Mouse (Mus musculus): ENCODE data around the gene Gm17622. TPM values are rescaled to one million over a fixed set of nuclear protein-coding genes. Genes with fewer than 3 reads are reported as not detected.

Gene Gm17622
- polyA plus RNA-seq, 1 experiment from 2014 or later: not detected

GRCm38 (mm10) chr13:96458606-96459005, 31.9 kb upstream of the Gm17622 start:
- no peaks in the 10 kb centered on the region for H3K9me3 ChIP-seq (ENCODE audit: control insufficient read depth, low read length)
- ATAC-seq (replicated peaks; ENCODE audit: low FRiP score, low TSS enrichment, low read depth) (no peak), DNase-seq (ENCODE audit: low spot score) (no peak)
- H3K36me3 ChIP-seq (ENCODE audit: control insufficient read depth, insufficient read depth, low read length): no peaks in the 10 kb centered on the region
- no peaks in the 10 kb centered on the region for H3K4me1 ChIP-seq (replicated peaks; ENCODE audit: control insufficient read depth, insufficient read depth, low read length)
- H3K4me3 ChIP-seq (ENCODE audit: low read depth, low read length): no peak overlapping the region
- no peak overlapping the region for H3K27ac ChIP-seq (ENCODE audit: low read depth)
- H3K4me2 ChIP-seq (ENCODE audit: low read length): no peak overlapping the region
- no peaks in the 10 kb centered on the region for H3K27me3 ChIP-seq (replicated peaks; ENCODE audit: control insufficient read depth, insufficient read depth, low read length)
- no peak overlapping the region for H3K9ac ChIP-seq (ENCODE audit: low read length)
- 79% methylated on average over 4 of the region's 4 CpGs for whole genome bisulfite sequencing

GRCm38 (mm10) chr13:96462644-96463043, 27.9 kb upstream of the Gm17622 start:
- no peaks in the 10 kb centered on the region for H3K4me1 ChIP-seq (replicated peaks; ENCODE audit: control insufficient read depth, insufficient read depth, low read length)
- H3K9ac ChIP-seq (ENCODE audit: low read length): no peak overlapping the region
- H3K27ac ChIP-seq (ENCODE audit: low read depth): no peak overlapping the region
- no peak overlapping the region for H3K4me2 ChIP-seq (ENCODE audit: low read length)
- H3K27me3 ChIP-seq (replicated peaks; ENCODE audit: control insufficient read depth, insufficient read depth, low read length): no peaks in the 10 kb centered on the region
- no peak for ATAC-seq (replicated peaks; ENCODE audit: low FRiP score, low TSS enrichment, low read depth)
- no peak overlapping the region for H3K4me3 ChIP-seq (ENCODE audit: low read depth, low read length)
- H3K36me3 ChIP-seq (ENCODE audit: control insufficient read depth, insufficient read depth, low read length): no peaks in the 10 kb centered on the region
- 38% methylated on average over 1 of the region's 1 CpGs for WGBS
- DNase-seq (ENCODE audit: low spot score): no peak
- no peaks in the 10 kb centered on the region for H3K9me3 ChIP-seq (ENCODE audit: control insufficient read depth, low read length)

DNA sequence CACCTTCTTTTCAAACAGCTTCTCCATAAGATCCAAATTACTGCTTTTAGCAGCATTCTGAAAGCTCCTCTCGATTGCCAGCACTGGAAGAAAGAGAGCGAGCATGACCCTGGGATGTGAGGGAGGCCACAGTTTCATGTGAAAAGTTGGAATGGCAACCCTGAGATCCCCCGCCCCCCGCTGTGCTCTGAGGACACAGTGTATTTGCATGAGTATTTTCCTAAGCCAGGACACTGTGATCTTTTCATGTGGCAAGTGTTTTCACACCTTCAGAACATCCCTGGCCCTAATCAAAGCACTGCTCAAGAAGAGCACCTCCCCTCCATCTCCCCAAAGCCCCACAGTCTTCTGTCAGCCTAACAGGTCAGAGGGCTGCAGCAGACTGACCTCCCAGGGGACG, 25.2 kb upstream of the Gm17622 start:
- Histone ChIP-seq H3K9ac (ENCODE audit: low read length) (no peak overlapping the region), H3K9me3 (ENCODE audit: control insufficient read depth, low read length) (no peaks in the 10 kb centered on the region), H3K36me3 (ENCODE audit: control insufficient read depth, insufficient read depth, low read length) (no peaks in the 10 kb centered on the region), H3K27me3 (replicated peaks; ENCODE audit: control insufficient read depth, insufficient read depth, low read length) (no peaks in the 10 kb centered on the region), H3K27ac (ENCODE audit: low read depth) (no peak overlapping the region), H3K4me1 (replicated peaks; ENCODE audit: control insufficient read depth, insufficient read depth, low read length) (0 out of 2 replicates have a peak, but pooled peaks cover 2% of the 10 kb centered on the region), H3K4me3 (ENCODE audit: low read depth, low read length) (no peak overlapping the region), H3K4me2 (ENCODE audit: low read length) (no peak overlapping the region)
- ATAC-seq (replicated peaks; ENCODE audit: low FRiP score, low TSS enrichment, low read depth) (no peak), DNase-seq (ENCODE audit: low spot score) (no peak)
- WGBS: 57% methylated on average over 5 of the region's 5 CpGs

DNA sequence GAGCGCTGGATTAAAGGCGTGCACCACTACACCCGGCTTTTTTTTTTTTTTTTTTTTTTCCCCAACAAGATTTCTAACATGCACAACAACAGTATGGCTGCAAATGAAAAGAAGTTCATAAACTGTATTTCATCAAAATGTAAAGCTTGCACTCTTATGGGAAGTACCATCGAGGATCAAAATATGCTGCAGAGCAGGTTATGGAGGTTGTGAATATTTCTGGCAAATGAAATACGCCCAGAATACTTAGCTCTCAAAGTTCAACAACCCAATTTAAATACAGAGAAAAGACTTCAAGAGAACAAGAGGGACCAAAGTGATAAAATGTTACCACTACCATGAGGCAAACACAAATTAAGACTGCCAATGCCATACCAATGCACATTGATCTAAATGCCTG, 21.9 kb upstream of the Gm17622 start:
- Histone ChIP-seq H3K9ac (ENCODE audit: low read length) (no peak overlapping the region), H3K9me3 (ENCODE audit: control insufficient read depth, low read length) (no peaks in the 10 kb centered on the region), H3K4me3 (ENCODE audit: low read depth, low read length) (no peak overlapping the region), H3K4me1 (replicated peaks; ENCODE audit: control insufficient read depth, insufficient read depth, low read length) (0 out of 2 replicates have a peak, but pooled peaks cover 5% of the 10 kb centered on the region), H3K4me2 (ENCODE audit: low read length) (no peak overlapping the region), H3K27ac (ENCODE audit: low read depth) (no peak overlapping the region), H3K27me3 (replicated peaks; ENCODE audit: control insufficient read depth, insufficient read depth, low read length) (no peaks in the 10 kb centered on the region), H3K36me3 (ENCODE audit: control insufficient read depth, insufficient read depth, low read length) (no peaks in the 10 kb centered on the region)
- ATAC-seq (replicated peaks; ENCODE audit: low FRiP score, low TSS enrichment, low read depth) (no peak), DNase-seq (ENCODE audit: low spot score) (no peak)
- 89% methylated on average over 5 of the region's 5 CpGs for WGBS

DNA sequence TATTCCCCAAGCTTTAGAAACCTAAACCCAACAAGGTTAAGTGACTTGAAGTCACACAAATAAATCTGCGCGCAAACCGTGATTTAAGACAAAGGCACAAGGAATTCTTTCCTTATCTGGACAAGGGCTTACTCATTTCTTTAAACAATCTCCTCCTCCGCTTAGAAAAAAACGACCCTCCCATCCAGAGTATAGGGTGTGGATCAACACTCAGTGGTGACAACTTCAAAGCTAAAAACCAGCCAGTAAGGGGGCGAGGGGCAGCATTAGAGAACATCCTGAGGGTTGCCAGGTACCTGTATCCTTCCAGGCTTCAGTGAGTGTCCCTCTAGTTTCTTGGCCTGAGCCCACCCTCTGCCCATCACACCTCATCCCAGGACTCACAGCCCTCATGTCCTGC, 20.0 kb upstream of the Gm17622 start:
- Histone ChIP-seq H3K4me3 (ENCODE audit: low read depth, low read length) (no peak overlapping the region), H3K27ac (ENCODE audit: low read depth) (no peak overlapping the region), H3K4me1 (replicated peaks; ENCODE audit: control insufficient read depth, insufficient read depth, low read length) (0 out of 2 replicates have a peak, but pooled peaks cover 5% of the 10 kb centered on the region), H3K9ac (ENCODE audit: low read length) (no peak overlapping the region), H3K4me2 (ENCODE audit: low read length) (no peak overlapping the region), H3K9me3 (ENCODE audit: control insufficient read depth, low read length) (no peaks in the 10 kb centered on the region), H3K27me3 (replicated peaks; ENCODE audit: control insufficient read depth, insufficient read depth, low read length) (no peaks in the 10 kb centered on the region), H3K36me3 (ENCODE audit: control insufficient read depth, insufficient read depth, low read length) (no peaks in the 10 kb centered on the region)
- whole genome bisulfite sequencing: 47% methylated on average over 6 of the region's 6 CpGs
- no peak for DNase-seq (ENCODE audit: low spot score)
- ATAC-seq (replicated peaks; ENCODE audit: low FRiP score, low TSS enrichment, low read depth): 0 out of 2 replicates have a peak, but pooled peaks have one; percentile 8

DNA sequence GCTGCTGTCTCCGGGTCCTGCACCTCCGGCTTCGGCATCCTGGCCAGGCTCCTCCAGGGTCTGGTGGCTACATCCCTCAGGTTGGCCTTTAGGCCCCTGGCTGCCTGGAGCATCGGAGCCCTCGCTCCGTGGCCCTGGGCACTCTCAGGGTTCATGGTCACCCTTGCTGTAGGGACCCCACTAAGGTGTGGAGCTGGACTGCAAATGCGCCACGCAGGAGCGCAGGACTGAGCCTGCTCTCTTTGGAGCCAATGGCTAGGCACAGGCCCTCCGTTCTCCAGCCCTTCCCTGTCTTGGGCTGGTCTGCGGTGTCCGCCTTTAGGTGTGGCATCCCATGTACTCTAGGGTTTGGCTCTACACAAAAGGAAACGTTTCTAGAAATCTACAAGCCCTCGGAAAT, 19.6 kb upstream of the Gm17622 start, which contains the start of gene Ankdd1b:
TSS of gene Ankdd1b (minus strand) at position 242 of the 400 bp plus-strand sequence.
- Histone ChIP-seq H3K4me3 (ENCODE audit: low read depth, low read length) (no peak within 1 kb of the TSS), H3K4me1 (replicated peaks; ENCODE audit: control insufficient read depth, insufficient read depth, low read length) (0 out of 2 replicates have a peak, but pooled peaks cover 5% of the 10 kb centered on the region), H3K27me3 (replicated peaks; ENCODE audit: control insufficient read depth, insufficient read depth, low read length) (no peaks in the 10 kb centered on the region), H3K27ac (ENCODE audit: low read depth) (peak within 1 kb of the TSS; percentile 27; the same call in 1 of the 2 replicates), H3K9me3 (ENCODE audit: control insufficient read depth, low read length) (no peaks in the 10 kb centered on the region), H3K4me2 (ENCODE audit: low read length) (no peak within 1 kb of the TSS), H3K36me3 (ENCODE audit: control insufficient read depth, insufficient read depth, low read length) (no peaks in the 10 kb centered on the region), H3K9ac (ENCODE audit: low read length) (no peak within 1 kb of the TSS)
- DNase-seq (ENCODE audit: low spot score) (no peak), ATAC-seq (replicated peaks; ENCODE audit: low FRiP score, low TSS enrichment, low read depth) (0 out of 2 replicates have a peak, but pooled peaks have one; percentile 36)
- 84% methylated on average over 14 of the region's 14 CpGs for WGBS

GRCm38 (mm10) chr13:96477226-96477625, 13.3 kb upstream of the Gm17622 start:
- no peak overlapping the region for H3K4me3 ChIP-seq (ENCODE audit: low read depth, low read length)
- ATAC-seq (replicated peaks; ENCODE audit: low FRiP score, low TSS enrichment, low read depth) (no peak), DNase-seq (ENCODE audit: low spot score) (no peak)
- no peaks in the 10 kb centered on the region for H3K27me3 ChIP-seq (replicated peaks; ENCODE audit: control insufficient read depth, insufficient read depth, low read length)
- no peaks in the 10 kb centered on the region for H3K4me1 ChIP-seq (replicated peaks; ENCODE audit: control insufficient read depth, insufficient read depth, low read length)
- 90% methylated on average over 4 of the region's 4 CpGs for WGBS
- H3K27ac ChIP-seq (ENCODE audit: low read depth): no peak overlapping the region
- no peaks in the 10 kb centered on the region for H3K9me3 ChIP-seq (ENCODE audit: control insufficient read depth, low read length)
- no peak overlapping the region for H3K4me2 ChIP-seq (ENCODE audit: low read length)
- 0 out of 2 replicates have a peak, but pooled peaks cover 2% of the 10 kb centered on the region for H3K36me3 ChIP-seq (ENCODE audit: control insufficient read depth, insufficient read depth, low read length)
- no peak overlapping the region for H3K9ac ChIP-seq (ENCODE audit: low read length)

- H3K36me3 ChIP-seq (ENCODE audit: control insufficient read depth, insufficient read depth, low read length): peaks cover 11% of the 10 kb centered on the region; the same call in 1 of the 2 replicates
- 94% methylated on average over 1 of the region's 1 CpGs for WGBS
- no peak for ATAC-seq (replicated peaks; ENCODE audit: low FRiP score, low TSS enrichment, low read depth)
- no peak for DNase-seq (ENCODE audit: low spot score)
- no peak overlapping the region for H3K27ac ChIP-seq (ENCODE audit: low read depth)
- no peak overlapping the region for H3K4me2 ChIP-seq (ENCODE audit: low read length)
- no peak overlapping the region for H3K9ac ChIP-seq (ENCODE audit: low read length)
- no peaks in the 10 kb centered on the region for H3K4me1 ChIP-seq (replicated peaks; ENCODE audit: control insufficient read depth, insufficient read depth, low read length)
- no peaks in the 10 kb centered on the region for H3K27me3 ChIP-seq (replicated peaks; ENCODE audit: control insufficient read depth, insufficient read depth, low read length)
- H3K4me3 ChIP-seq (ENCODE audit: low read depth, low read length): no peak overlapping the region
- H3K9me3 ChIP-seq (ENCODE audit: control insufficient read depth, low read length): no peaks in the 10 kb centered on the region
These were observed 11.5 kb upstream of the Gm17622 start for GRCm38 (mm10) chr13:96478991-96479390.

GRCm38 (mm10) chr13:96487230-96487629, 3.3 kb upstream of the Gm17622 start:
- Histone ChIP-seq H3K36me3 (ENCODE audit: control insufficient read depth, insufficient read depth, low read length) (peaks cover 44% of the 10 kb centered on the region), H3K4me2 (ENCODE audit: low read length) (no peak overlapping the region), H3K27ac (ENCODE audit: low read depth) (no peak overlapping the region), H3K4me3 (ENCODE audit: low read depth, low read length) (no peak overlapping the region), H3K27me3 (replicated peaks; ENCODE audit: control insufficient read depth, insufficient read depth, low read length) (no peaks in the 10 kb centered on the region), H3K9ac (ENCODE audit: low read length) (no peak overlapping the region), H3K9me3 (ENCODE audit: control insufficient read depth, low read length) (peaks cover 6% of the 10 kb centered on the region), H3K4me1 (replicated peaks; ENCODE audit: control insufficient read depth, insufficient read depth, low read length) (no peaks in the 10 kb centered on the region)
- no peak for DNase-seq (ENCODE audit: low spot score)
- ATAC-seq (replicated peaks; ENCODE audit: low FRiP score, low TSS enrichment, low read depth): no peak
- 83% methylated on average over 6 of the region's 6 CpGs for WGBS

Data from intestine, embryonic 14.5 days (tissue).